Mouse (Mus musculus) megakaryocyte, embryonic 14.5 days (primary cell): ENCODE results near the gene Kmt2e.

ENCODE experiments used
- FLI1 ChIP-seq: IDR thresholded peaks from 2 replicates; pipeline ENCODE4 v1.6.1; 2012; ENCODE audit warnings: low read length, inconsistent platforms, mixed read lengths
- GATA1 ChIP-seq: IDR thresholded peaks from 3 replicates; pipeline ENCODE4 v1.6.1; 2012; ENCODE audit warnings: mixed read lengths, low read length, inconsistent platforms, borderline replicate concordance

GRCm38 (mm10) chr5:23515038-23515437 is 80.8 kb downstream of the Kmt2e start:
- TF ChIP-seq GATA1 (no peak), FLI1 (no peak)
